Mouse (Mus musculus) embryonic fibroblast, embryonic 13.5 days (primary cell): ENCODE measurements around the gene Nfix.

Experiments
- CTCF ChIP-seq: IDR thresholded peaks from 2 replicates; pipeline ENCODE4 v1.5.1; 2011; ENCODE audit warnings: mild to moderate bottlenecking, control low read depth, low read length, moderate library complexity, borderline replicate concordance; ENCODE audit not compliant: insufficient read depth
- POLR2A ChIP-seq: IDR thresholded peaks from 2 replicates; pipeline ENCODE4 v1.6.1; 2011; ENCODE audit warnings: low read depth, mild to moderate bottlenecking, control low read depth, low read length, moderate library complexity

- no peak for TF ChIP-seq CTCF
- TF ChIP-seq POLR2A, result no peak
Measured at GRCm38 (mm10) chr8:84722850-84723570, 77.1 kb downstream of the Nfix start, which contains the start of gene G430095P16Rik.
